Mouse (Mus musculus): ENCODE data around the gene 1810010D01Rik. TPM values are rescaled to one million over a fixed set of nuclear protein-coding genes. Genes with fewer than 3 reads are reported as not detected.

1810010D01Rik gene
- total and polyA plus RNA-seq, 2 experiments from 2014 or later: 1.6 TPM; not detected in 1

DNA sequence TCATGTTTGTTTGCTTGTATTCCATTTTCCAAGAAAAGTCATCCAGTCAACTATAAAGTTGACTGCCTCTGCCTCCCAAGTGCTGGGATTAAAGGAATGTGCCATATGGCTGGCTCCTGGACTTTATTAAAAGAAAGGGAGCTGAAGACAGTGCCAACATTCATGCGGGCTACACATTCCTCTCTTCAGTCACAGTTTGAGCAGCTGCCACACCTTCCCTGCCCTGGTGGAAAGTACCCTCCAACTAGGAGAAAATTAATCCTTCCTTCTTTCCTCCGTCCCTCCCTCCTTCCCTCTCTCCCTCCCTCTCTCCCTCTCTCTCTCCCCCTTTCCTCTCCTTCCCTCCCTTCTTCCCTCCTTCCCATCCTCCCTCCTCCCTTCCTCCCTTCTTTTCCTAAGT lies 8.2 kb downstream of the 1810010D01Rik start:
- no peaks in the 10 kb centered on the region for H3K36me3 ChIP-seq (ENCODE audit: insufficient read depth, low read length)
- no peak for DNase-seq (ENCODE audit: low spot score)
- no peaks in the 10 kb centered on the region for H3K9me3 ChIP-seq (ENCODE audit: low read length)
- no peak overlapping the region for H3K9ac ChIP-seq (replicated peaks; ENCODE audit: low read length)
- no peak overlapping the region for H3K4me2 ChIP-seq (ENCODE audit: low read depth, low read length)
- no peak overlapping the region for H3K4me3 ChIP-seq (ENCODE audit: low read length)
- 40% methylated on average over 2 of the region's 2 CpGs for WGBS
- no peak overlapping the region for H3K27ac ChIP-seq
- H3K4me1 ChIP-seq (ENCODE audit: insufficient read depth, low read length): peaks cover 17% of the 10 kb centered on the region
- no peaks in the 10 kb centered on the region for H3K27me3 ChIP-seq (ENCODE audit: insufficient read depth, low read length)
- ATAC-seq: no peak
- no peak for TF ChIP-seq CTCF (IDR thresholded peaks at IDR 0.05; ENCODE audit: low read depth)

GRCm38 (mm10) chr7:145198223-145198714 lies 9.7 kb downstream of the 1810010D01Rik start:
- Histone ChIP-seq H3K9ac (replicated peaks; ENCODE audit: low read length) (no peak overlapping the region), H3K27me3 (ENCODE audit: insufficient read depth, low read length) (no peaks in the 10 kb centered on the region), H3K4me3 (ENCODE audit: low read length) (no peak overlapping the region), H3K36me3 (ENCODE audit: insufficient read depth, low read length) (no peaks in the 10 kb centered on the region), H3K27ac (no peak overlapping the region), H3K4me1 (ENCODE audit: insufficient read depth, low read length) (peaks cover 26% of the 10 kb centered on the region), H3K9me3 (ENCODE audit: low read length) (no peaks in the 10 kb centered on the region), H3K4me2 (ENCODE audit: low read depth, low read length) (no peak overlapping the region)
- WGBS: 52% methylated on average over 4 of the region's 4 CpGs
- ATAC-seq: no peak
- no peak for TF ChIP-seq CTCF (IDR thresholded peaks at IDR 0.05; ENCODE audit: low read depth)
- no peak for DNase-seq (ENCODE audit: low spot score)

DNA sequence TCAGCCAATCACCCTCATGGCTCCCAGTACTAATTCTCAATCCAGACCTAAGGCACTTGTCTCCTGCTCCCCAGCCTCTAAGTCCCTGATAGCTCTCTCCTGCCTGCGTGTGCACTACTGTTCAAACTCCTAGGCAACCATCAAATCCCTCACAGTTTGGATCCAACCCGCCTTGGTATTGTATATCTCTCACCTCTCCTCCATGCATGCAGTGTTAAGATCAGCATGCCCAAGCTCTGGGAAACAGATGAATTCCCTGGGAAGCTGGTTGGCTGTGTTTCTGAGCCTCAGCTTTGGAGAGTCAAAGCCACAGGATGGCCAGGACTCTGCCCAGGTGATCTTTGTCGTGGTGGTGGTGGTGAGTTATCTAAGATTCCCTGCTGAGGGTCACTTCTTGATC lies 10.2 kb downstream of the 1810010D01Rik start:
- H3K27me3 ChIP-seq (ENCODE audit: insufficient read depth, low read length): no peaks in the 10 kb centered on the region
- H3K27ac ChIP-seq: no peak overlapping the region
- ATAC-seq (no peak), DNase-seq (ENCODE audit: low spot score) (no peak)
- H3K4me3 ChIP-seq (ENCODE audit: low read length): no peak overlapping the region
- H3K9me3 ChIP-seq (ENCODE audit: low read length): no peaks in the 10 kb centered on the region
- H3K4me2 ChIP-seq (ENCODE audit: low read depth, low read length): no peak overlapping the region
- TF ChIP-seq CTCF (IDR thresholded peaks at IDR 0.05; ENCODE audit: low read depth): no peak
- H3K4me1 ChIP-seq (ENCODE audit: insufficient read depth, low read length): peaks cover 26% of the 10 kb centered on the region
- H3K9ac ChIP-seq (replicated peaks; ENCODE audit: low read length): no peak overlapping the region
- WGBS: 35% methylated on average over 3 of the region's 3 CpGs
- H3K36me3 ChIP-seq (ENCODE audit: insufficient read depth, low read length): no peaks in the 10 kb centered on the region

DNA sequence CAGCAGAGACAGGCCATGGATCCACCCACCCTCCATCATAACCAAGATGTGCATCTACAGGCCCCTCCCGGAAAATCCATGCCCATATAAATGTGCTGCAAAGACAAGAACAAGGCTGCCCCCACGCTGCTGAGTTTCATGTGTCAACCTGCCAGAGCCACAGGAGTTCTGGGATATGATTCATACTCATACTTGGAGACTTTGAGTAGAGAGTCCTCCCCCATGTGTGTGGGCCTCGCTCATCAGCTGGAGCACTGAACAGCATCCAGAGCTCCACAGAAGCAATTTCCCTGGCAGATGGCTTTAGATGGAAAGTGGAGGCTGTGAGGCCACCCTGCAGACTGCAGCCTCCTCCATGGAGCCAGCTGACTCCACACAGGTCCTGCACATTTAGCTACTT lies 10.9 kb downstream of the 1810010D01Rik start:
- no peak for TF ChIP-seq CTCF (IDR thresholded peaks at IDR 0.05; ENCODE audit: low read depth)
- DNase-seq (ENCODE audit: low spot score): peak; percentile 33

GRCm38 (mm10) chr7:145196340-145196739 lies 11.6 kb downstream of the 1810010D01Rik start:
- WGBS: 79% methylated on average over 6 of the region's 6 CpGs
- peaks cover 26% of the 10 kb centered on the region for H3K4me1 ChIP-seq (ENCODE audit: insufficient read depth, low read length)

More for the DNA sequence above, 10.9 kb downstream of the 1810010D01Rik start:
- Histone ChIP-seq H3K4me2 (ENCODE audit: low read depth, low read length) (no peak overlapping the region), H3K27ac (no peak overlapping the region), H3K4me1 (ENCODE audit: insufficient read depth, low read length) (peaks cover 26% of the 10 kb centered on the region), H3K9ac (replicated peaks; ENCODE audit: low read length) (no peak overlapping the region), H3K4me3 (ENCODE audit: low read length) (no peak overlapping the region), H3K27me3 (ENCODE audit: insufficient read depth, low read length) (no peaks in the 10 kb centered on the region), H3K9me3 (ENCODE audit: low read length) (no peaks in the 10 kb centered on the region), H3K36me3 (ENCODE audit: insufficient read depth, low read length) (no peaks in the 10 kb centered on the region)
- 70% methylated on average over 3 of the region's 3 CpGs for WGBS
- ATAC-seq: no peak

DNA sequence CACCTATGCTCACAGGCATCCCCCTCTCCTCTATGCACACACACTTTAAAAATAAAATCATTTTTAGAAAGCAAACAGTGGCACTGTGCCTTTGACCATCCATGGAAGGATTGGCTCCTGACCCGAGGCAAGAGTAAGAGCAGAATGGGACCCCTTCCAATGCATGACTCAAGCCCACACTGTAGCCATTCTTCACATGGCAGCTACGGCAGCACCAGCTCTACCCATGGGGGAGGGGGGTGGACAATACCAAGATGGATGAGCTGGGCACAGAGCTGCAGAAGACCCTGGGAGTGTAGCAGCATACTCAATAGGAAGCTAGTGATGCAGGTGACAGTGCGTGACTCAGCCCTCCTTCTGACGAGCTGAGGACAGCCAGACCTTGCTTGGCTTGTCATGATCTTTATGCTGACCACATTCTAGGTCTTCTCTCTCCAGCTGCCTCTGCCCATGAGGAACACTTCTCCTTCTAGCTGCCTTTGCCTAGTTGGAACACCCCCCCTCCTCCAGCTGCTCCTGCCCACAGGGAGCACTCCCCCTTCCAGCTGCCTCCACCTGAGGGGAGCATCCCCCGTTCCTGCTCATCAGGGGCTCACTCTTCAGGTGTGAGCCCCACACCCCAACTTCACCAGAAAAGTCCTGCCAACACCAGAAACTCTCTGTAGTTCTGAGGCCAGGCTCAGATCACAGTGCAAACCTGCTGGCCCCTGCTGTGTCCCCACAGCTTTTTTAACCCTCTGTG lies 12.6 kb downstream of the 1810010D01Rik start:
- no peaks in the 10 kb centered on the region for H3K36me3 ChIP-seq (ENCODE audit: insufficient read depth, low read length)
- no peak overlapping the region for H3K4me2 ChIP-seq (ENCODE audit: low read depth, low read length)
- H3K27ac ChIP-seq: peak overlapping the region; percentile 5; the same call in 1 of the 2 replicates
- no peaks in the 10 kb centered on the region for H3K9me3 ChIP-seq (ENCODE audit: low read length)
- ATAC-seq: 0 out of 2 replicates have a peak, but pooled peaks have one; percentile 46
- no peak overlapping the region for H3K9ac ChIP-seq (replicated peaks; ENCODE audit: low read length)
- no peak for TF ChIP-seq CTCF (IDR thresholded peaks at IDR 0.05; ENCODE audit: low read depth)
- no peak overlapping the region for H3K4me3 ChIP-seq (ENCODE audit: low read length)
- 35% methylated on average over 5 of the region's 5 CpGs for WGBS
- peak; percentile 49 for DNase-seq (ENCODE audit: low spot score)
- H3K27me3 ChIP-seq (ENCODE audit: insufficient read depth, low read length): no peaks in the 10 kb centered on the region
- H3K4me1 ChIP-seq (ENCODE audit: insufficient read depth, low read length): peaks cover 26% of the 10 kb centered on the region

More at GRCm38 (mm10) chr7:145196340-145196739, 11.6 kb downstream of the 1810010D01Rik start:
- no peak for TF ChIP-seq CTCF (IDR thresholded peaks at IDR 0.05; ENCODE audit: low read depth)
- no peak overlapping the region for H3K27ac ChIP-seq
- no peak overlapping the region for H3K4me2 ChIP-seq (ENCODE audit: low read depth, low read length)
- no peaks in the 10 kb centered on the region for H3K36me3 ChIP-seq (ENCODE audit: insufficient read depth, low read length)
- no peak for DNase-seq (ENCODE audit: low spot score)
- ATAC-seq: no peak
- no peak overlapping the region for H3K4me3 ChIP-seq (ENCODE audit: low read length)
- H3K9ac ChIP-seq (replicated peaks; ENCODE audit: low read length): no peak overlapping the region
- H3K27me3 ChIP-seq (ENCODE audit: insufficient read depth, low read length): no peaks in the 10 kb centered on the region
- H3K9me3 ChIP-seq (ENCODE audit: low read length): no peaks in the 10 kb centered on the region
